Mouse (Mus musculus) left cerebral cortex, adult 9 months (tissue): Measurements from ENCODE around the gene Eif3k.

Experiments used
- DNase-seq, 2 experiments: peaks; one replicate each; pipeline ENCODE4 v3.0.0; 2022; ENCODE audit warnings: low spot score in 2 of 2

Eif3k gene

DNA sequence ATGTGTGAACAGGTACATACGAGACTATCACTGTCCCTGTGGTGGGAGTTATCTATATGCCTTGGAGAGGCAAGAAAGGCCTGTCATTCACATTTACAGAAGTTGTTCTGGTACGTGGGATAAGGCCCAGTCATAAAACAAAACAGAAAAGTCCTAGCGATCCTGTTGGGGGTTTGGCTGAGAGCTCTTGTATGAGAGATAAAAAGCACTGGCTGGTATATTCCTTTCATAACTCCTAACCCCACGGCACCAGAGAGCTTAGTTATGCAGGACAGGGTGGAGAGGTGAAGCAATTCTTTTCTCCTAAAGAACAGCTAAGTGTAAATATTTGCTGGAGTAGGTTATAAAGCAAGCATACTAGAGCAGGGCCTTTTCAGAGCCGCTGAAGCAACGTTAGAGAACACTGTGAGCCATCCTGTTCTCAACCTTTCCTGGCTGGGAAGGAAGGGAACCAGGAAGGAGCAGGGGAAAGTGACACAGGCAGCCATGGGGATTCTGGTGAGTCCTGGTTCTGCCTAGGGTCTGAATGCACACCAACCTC lies 22.1 kb downstream of the Eif3k start:
- no peak for DNase-seq

DNA sequence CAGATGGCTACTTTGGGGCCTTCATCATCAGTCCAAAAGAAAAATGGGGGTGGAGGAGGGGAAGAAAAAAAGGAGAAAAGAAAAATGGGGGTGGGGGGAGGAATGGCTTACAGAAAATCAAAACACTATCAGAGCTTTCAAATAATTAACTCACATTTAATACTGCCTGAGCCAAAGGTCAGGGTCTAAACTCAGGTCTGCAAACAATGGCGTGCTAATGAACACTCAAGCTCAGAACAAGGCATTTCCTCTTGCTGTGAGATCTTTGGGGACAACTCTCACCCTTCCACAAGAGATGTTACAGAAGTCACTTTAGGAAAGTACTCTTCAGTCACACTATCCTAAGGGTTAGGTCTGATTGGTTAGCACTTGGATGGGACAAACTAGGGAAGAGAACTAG lies 22.9 kb downstream of the Eif3k start:
- no peak for DNase-seq

DNA sequence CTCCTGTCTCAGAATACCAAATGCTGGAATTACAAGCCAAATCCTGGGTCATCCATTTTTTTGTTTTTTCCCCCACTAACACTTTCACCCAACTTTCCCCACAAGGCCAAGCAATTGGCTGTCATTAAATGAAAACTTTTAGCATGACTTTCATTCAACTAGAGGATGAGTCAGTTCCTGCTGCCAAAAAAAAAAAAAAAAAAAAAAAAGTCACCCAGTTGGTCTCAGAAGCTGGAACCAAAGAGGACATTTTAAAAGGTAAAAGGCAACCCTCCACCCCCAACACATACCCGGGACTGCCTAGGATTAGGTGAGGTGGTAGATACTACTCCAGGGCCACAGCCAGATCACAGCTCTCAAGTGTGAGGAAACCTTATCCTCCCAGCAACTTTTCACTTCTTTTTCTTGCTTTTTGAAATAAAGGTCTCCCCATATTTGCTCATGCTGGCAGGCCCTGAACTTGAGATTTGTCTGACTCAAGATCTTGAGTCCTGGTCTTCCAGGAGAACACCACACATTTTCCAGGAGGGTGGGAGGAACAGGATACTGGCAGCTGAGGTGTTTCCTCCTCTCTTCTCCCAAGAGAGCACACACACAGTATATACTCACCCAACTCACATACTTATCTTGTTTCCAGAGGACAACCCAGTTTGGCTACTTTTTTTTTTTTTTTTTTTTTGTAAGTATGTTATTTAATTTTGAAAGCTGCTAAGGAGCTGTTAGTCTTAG lies 23.5 kb downstream of the Eif3k start:
- DNase-seq = no peak

DNA sequence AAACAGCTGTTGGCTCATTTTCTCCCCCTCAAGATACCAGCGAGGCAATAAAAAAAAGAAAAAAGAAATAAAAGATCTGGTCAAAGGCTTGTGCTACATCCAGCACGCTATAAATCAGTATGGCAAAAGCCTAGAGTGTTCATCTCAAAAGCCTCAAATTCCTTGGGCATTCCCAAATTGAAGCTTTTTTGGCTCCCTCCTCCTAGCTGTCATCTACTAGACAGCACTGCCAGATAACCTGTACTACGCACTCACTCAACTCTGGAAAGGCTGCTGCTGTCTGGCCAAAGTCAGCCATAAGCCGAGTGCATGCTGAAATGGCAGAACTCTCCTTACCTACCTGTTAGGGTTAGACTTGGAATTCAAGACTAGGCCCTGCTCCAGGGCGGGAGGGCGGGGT lies 24.4 kb downstream of the Eif3k start:
- DNase-seq = no peak

DNA sequence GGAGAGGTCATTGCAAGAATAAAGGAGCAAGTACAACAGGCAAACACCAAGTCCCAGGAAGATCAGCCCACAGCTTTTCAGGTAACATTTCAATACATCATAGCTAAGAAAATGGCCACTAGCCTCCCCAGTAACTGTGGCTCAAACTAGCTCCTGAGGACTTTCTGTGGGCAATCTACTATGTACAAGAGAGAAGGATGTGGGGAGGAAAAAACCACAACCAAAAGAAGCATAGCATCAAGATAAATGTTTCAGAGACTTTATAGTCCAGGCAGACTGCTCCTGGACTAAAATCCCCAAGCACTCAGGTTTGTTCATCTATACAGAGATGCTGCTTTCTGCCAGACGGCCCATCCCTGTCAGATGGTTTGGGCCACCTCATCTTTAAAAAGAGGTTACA lies 25.4 kb downstream of the Eif3k start:
- no peak for DNase-seq

DNA sequence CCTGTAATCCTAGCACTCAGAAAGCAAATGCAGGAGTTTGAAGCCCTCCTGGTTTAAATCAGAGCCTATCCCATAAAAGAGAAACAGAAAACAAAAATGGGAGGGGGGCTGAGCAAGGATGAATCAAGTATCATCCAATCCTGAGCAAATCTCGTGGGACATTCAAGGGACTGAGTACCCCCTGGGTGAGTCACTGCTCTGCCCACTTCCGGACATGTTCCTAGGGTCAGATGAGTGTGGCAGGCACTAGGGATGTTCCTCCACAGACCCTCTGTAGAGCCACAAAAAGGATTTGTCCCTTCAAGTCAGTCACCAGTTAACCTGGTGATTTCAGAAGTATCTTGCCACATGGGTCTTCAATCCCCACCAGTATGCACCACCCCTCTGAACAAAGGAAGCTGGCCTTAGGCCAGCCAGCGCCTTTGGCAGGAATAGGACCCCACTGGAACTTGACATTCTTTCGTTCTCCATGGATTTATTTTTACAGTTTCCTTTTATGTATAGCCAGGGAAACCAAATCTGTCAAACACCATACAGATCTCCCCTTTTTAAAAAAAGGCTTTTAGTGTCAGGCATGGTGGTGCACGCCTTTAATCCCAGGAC lies 26.3 kb downstream of the Eif3k start:
- no peak for DNase-seq

DNA sequence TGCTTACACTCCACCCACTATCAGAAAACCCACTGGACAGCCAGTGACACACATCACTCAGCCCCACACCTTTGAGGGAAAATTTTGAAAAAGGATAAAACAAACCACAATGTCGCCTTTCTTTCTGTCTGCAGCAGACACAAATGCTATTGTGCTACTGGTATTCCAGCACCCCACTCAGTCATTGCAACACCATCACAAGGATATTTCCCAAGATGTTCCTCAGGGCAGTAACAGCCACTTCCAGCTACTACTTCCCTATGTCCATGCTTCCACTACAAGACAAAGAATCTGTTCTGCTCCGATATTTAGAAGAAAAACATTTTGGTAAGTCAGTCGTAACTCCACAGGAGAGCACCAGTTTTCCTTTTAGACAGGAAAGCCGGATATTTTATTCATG lies 26.9 kb downstream of the Eif3k start:
- no peak for DNase-seq

DNA sequence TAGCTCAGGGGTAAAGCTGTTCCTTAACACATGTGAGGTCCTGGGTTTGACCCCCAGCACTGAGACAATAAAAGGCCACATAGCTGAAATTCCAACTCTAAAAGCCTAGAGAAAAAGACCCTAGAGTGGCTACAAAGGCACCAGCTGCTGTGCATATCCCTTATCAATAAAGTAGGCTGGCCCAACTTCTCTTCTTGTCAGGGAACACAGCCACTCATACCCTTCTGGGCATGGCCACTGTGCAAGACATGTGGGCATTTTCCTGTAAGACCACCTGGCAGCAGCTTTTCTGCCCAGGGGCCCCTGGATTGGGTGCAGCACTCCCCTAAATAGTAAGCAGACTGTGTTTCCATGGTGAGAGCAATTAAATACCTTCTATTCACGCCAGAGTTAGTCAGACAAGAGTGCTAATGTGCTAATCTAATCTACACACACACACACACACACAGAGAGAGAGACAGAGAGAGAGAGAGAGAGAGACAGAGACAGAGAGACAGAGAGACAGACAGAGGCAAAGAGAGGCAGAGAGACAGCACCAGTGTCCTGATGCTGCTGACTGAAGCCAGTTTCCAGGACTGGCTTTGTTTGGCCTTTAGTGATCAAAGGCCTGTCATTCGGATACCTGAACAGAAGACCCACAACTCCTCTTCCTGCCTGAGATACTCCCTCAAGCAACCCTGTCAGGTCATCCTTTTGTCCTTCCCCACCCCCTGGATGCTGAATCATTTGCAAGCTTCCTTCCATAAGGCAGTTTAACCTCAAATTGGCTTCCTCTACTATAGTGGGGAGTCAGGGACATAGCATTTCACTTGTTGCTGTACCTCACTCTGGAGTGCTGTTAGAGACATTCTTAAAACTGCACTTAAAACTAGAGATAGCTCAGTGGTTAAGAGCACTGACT lies 27.9 kb downstream of the Eif3k start:
- no peak for DNase-seq

DNA sequence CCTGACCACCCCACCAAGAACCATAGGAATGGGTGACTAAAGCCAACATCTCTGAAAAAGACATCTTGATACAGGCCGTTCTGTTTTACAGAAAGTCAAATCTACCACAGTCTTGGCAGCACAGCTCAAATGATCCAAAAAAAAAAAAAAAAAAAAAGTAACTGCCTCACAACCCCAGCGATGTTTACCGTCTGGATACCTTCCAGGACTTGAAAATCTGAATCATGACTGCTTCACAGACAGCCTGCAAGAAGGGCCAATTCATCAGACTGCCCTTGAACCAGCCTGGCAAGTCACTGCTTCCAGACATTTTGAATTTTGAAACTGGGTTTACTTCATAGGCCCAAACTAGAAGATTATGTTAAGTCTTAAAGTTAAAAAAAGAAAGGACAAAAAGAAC lies 28.9 kb downstream of the Eif3k start:
- no peak for DNase-seq

DNA sequence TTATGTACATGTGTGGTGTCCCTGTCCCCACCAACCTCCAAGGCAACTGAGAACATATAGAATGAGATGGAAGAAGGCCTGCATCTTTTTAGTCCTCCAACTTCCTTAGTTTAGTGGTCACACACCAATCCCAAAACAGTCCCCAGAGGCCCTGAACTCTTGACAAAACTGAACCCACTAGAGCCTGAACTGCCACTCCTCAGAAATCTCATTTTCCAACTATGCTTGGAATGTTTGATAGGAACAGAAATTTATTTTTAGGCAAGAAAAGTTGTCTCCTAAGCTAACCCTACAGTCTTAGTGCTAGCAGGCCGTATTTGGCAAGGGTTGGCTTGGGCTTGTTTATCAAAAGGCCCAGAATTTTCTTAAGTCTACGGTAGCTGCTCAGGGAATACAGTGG lies 29.9 kb downstream of the Eif3k start:
- DNase-seq = no peak

DNA sequence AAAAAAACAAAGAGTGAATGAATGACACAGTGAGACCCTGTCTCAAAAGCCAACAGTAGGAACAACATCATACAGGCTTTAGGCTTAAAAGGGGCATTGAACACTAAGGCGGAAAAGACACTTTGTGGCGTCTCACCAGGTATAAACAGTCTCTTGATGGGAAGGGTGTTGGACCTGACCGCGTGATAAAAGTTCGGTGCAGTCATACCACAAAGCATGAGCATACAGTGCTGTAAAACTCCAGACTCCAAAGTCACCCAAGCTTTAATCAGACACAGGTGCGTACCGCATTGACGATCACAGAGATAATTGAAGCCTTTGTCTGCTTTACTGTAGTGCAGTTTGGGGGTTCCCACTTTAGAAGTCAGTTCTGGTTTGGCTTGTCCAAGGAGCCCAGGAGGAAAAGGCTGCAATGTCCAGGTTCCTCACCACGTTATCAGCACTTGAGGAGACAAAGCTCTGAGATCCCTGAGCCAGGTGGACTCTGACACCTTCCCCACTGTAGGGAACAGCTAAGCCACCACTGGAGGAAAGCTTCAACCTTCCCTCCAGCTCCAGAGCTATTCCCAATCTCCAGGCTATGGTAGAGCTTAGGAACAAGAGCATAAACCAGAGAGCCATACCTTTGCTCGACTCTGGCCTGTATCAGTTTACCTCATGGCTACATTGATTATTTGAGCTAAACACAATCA lies 31.2 kb downstream of the Eif3k start:
- DNase-seq = no peak

DNA sequence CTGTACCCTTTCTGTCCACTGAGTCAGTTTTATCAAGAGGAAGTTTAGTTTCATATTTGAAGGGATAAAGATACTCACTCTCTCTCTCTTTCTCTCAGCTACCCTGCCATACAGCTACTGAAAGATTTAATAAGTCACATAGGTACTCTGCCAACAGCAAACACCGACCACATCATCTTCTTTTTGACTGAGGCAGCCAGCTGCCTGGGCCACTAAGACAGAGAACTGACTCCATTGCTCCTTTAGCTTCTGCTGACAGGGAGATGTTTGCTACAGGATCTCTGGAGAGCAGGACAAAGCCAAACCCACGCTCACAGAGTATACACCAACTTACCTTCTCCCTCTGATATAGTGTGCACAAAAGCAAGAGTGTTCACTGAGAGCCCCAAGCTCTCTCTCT lies 32.4 kb downstream of the Eif3k start:
- DNase-seq = no peak

DNA sequence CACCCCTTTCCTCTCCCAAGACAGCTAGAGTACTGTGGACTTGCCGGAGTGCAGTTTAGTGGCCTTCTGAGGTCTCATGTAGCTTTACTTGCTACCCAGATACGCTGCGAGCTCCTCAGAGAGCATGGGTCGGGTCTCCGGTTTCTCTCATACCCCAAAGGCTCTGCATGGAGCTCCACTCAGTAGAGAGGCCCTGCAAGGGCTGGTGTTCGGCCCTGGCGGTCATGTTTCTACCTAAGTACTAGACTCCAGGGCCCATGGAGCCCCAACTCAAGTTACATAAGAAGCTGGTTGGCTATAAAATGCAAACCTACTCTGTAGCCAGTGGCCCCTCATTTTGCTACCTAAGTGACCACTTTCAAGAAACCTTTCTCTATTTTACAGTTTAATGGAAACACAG lies 32.9 kb downstream of the Eif3k start:
- DNase-seq = no peak

DNA sequence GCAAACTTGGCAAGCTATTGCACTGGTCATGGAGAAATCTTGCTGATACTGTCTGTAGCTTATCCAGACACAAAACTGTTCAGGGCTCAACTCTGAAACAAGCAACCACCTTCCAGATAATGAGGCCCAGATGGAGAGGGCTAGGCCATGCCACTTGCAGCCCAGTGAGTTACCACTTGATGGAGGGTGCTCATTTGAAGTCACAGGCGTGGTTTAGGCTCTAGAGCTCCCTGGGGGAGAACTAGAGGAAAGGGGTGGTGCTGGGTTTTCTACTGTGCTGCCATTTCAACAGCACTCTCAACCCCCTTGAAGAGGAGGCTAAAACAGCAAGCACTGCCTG lies 35.4 kb downstream of the Eif3k start:
- no peak for DNase-seq

DNA sequence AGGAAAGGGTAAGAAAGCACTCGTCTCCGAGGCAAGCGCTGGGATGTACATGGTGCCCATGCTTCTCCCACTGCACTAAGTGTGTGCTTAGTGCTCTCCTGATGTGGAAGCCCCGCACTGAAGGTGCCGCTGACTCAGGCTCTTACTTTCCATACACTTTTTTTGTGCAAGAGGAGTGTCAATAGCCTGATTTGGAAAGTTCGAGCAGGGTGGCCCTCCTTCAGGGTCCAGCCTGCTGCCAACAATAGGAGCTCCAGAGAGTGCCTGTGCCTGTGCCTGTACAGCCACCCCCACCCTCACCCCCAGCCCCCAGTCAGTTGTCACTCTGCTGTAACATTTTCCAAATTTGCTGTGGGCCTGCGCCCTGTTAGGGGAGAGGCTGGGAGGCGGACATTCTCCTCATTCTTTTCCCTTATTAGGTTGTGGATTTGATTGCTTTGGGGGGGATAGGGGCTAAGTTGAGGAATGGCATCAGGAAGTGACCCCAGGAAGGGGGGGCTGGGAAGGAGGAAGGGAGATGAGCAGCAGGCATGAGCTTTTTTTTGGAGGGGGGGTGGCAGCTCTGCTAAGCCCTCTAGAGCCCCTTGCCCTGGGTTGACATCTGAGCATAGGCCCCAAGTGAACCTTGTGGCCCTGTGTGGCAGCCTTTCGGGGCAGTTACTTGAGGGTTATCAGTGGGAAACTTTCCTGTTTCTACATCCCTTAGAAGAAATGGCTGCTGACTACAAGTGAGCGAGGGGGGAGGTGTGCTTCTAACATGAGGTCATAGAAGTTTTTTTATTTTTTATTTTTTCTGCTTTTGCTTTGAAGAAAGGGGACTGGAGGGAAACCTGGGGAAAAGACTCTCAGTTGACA lies 36.0 kb downstream of the Eif3k start:
- DNase-seq = no peak

DNA sequence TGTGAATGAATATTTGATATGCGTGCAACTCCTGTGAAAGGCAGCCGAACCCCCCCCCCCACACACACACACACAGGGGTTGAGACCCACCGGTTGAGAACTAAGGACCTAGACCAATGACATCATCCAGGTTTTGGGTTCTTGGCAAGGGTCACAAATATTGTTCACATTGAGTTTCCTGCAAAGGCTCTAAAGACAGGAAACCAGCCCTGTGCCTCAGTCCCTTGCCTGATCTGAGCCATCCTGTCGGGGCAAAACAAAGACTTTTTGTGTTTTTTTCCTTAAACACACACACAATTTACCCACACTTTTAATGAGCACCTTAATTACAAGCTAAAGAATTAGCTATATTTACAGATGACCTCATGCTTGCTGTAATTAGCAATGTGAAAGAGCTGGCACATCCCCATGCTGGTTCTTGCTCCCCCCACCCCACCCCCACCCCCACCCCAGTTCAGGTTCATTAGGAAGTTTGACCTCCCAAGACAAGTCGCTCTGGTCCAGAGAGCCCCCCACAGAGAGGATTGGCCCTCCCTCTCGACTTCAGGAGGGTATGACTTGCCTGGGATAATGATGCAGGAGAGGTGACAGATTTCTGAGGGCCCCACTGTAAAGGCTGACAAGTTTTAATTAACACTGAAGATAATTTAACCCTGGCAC lies 36.8 kb downstream of the Eif3k start:
- DNase-seq = no peak

DNA sequence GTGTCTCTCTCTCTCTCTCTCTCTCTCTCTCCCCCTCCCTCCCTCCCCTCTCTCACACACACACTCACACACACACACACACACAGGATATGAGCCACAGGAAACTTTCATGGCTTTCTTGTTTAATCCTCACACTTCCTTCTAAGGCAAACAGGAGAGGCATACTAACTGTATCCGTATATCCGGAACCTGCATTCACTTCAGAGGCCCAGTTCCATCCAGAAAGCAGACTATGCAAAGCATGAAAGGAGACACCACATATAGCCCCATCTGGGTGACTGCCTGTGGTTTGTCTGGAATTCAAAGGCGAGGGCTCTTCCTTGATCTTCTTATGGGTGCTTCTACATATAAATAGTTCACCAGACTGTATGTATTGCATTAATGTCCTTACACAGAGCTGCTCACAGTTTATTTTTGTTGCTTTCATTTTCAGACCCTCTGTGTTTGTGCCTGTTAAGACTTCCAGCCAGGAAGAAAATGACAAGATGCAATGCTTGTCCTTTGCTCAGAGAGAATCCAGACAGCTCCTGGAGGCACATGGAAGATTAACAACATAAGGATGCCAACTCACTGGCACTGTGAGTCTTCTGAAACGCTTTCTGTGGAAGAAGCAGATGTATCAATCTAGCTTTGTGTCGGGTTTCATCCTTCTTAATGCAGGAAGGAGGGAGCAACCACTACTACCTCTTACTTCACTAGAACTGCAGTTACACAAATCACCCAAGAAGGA lies 38.0 kb downstream of the Eif3k start:
- DNase-seq = no peak

DNA sequence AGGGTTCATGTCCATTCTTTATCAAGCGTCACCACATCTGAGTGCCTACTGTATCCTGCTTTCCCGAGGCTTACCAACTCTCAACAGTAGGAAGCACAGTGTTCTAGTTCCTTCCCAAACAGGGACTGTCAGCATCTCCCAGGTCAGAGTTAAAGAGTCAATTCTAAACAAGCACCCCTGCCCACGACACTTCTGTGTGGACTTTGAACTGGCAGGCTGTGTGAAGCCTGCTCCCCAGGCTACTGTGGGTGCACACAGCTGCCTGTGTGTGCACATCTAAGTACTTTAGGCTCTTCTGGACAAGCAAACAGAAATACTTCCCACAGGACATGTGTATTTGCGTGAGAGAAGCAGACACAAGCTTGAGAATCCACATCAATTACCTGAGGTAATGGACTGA lies 40.1 kb downstream of the Eif3k start:
- DNase-seq = no peak

DNA sequence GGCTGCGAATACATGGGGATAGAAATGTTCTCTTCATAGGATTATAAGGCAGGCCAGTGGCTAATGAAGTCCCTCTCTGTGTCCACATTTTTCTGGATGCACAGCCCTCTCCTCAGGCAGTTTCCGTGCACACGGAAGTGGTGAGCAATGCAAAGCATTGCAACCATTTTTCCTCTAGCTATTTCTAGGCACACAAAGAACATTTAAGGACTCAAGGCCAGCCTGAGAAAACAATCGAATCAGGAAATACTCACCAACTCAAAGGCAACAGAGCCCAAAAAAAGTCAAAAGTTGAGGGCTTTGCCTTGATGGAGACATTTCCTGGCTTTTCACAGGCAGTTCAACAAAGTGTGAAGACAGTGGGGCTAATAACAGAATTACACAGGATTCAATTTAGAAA lies 40.5 kb downstream of the Eif3k start:
- no peak for DNase-seq
